Mouse (Mus musculus): ENCODE results near the gene Tnr. TPM values are rescaled to one million over a fixed set of nuclear protein-coding genes. Genes with fewer than 3 reads are reported as not detected.
A peak's percentile ranks its signal among the peaks of the same experiment; 100 is the strongest.

The Tnr gene
- total RNA-seq, 4 experiments from 2014 or later = 8.6 to 12.9 (median 11.0) TPM

GRCm38 (mm10) chr1:159801753-159802152 is 278.2 kb downstream of the Tnr start:
- no peak for DNase-seq

- DNase-seq = no peak
These were observed 280.1 kb downstream of the Tnr start for GRCm38 (mm10) chr1:159803711-159804110.

DNA sequence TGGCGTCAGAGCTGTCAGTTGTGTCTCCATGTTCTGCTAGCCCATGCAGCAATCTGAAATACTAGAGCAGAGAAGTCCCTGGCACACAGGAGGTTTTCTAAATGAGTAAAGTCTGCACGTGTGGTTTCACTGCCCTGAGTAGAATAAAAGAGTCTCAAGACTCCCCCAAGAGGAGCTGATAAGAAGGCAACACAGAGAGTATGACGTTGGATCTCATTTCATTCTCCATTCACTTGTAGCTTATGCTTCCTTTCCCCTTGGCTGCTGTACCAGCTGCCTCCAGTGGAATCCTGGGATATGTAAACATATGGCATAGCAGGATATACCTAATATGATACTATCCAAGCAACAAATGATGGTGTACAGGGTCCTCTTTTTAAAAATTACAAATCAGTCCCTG is 285.9 kb downstream of the Tnr start:
- DNase-seq = no peak

GRCm38 (mm10) chr1:159811805-159812204 is 288.2 kb downstream of the Tnr start:
- DNase-seq = no peak

DNA sequence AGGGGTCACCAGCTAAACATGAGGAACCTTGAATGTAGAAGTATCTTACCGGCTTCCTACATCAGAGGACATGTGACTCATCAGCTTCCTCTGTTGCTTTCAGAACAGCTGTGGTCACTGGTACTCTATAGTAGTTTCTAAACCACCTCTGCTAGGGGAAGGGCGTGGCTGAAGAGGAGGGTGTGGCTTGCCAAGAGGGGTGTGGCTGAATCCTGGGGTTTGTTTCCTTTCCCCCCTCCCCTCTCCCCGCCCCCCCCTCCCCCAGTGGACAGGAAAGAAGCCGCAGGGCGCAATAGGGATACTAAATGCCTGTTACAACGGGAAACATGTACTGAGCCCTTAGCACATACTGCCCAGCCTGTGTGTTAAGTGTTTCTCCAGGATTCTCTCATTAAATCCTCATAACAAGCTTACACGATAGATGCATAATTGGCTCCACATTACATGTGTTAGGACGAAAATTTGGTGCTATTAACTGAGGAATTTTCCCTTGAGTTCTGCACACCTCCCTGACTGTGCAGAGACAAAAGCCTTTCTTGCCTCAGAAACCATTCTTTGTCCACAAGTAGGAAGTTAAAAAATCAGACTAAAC is 289.3 kb downstream of the Tnr start:
- no peak for DNase-seq

DNA sequence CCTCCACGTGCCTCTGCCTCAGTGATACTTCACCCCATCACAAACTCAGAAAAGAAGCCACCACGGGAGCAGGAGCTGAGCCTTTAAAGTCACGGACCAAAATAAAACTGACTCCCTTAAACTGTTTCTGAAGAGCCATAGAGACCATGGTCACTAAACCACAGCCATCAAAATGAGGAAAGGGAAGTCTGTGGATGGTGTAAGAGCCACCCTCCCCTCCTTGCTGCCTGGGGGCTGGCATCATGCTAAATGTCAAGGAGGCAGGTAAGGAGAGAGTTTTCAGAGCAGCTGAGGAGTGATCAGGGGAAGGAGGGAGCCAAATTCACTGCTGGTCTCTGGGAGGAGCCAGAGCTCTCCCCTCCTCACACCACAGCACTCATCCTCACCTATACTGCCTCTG is 290.8 kb downstream of the Tnr start:
- DNase-seq = no peak

DNA sequence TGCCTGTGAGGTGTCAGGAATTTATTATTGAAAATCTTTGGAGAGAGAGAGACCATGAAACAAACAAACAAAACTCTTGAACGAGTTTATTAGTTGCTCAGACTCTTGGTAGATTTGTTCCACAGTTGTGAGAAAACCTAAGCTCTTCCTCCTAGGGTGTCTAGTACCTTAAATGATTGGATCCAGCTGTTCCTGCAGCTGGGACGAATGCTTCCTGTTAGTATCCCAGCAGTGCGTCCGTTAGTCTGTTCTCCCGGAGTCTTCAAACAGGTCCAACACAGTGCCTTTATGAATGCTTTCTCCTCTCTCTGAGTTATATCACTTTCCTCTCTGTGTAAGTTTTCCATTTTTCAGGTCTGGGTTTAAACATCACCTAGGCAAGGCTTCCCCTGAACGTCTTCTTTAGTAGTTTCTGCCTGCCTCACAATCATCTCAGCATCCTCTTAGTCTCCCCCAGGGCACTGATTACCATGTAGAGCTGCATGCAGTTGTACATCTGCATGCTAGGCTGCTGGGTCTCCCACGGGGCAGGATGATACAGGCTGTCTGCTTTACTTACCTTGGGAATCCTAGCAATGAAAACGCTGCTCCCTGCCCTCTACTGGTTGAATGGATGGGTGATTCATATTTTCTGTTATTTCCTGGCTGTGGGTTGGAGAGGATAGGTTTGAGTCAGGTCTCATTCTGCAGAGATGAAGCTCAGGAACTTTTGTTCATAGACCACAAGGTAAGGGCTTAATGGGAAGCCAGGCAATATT is 293.2 kb downstream of the Tnr start:
- no peak for DNase-seq

DNA sequence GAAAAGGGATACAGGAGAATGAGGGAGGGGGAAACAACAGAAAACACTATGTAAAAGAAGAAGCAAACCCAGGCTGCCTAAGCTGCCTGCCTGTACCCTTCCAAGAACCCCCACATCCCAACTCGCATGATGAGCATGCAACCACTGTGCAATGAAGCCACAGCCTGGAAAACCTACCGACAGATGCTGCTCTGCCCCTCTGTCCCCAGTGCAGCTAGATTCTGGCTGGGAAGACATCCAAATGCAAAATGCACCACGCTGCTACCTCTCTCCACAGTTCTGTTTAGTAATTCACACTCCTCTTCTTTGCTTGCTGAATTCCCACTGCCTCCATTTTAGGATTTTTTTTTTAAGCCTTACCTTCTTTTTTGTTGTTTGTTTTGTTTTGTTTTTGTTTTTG is 295.9 kb downstream of the Tnr start:
- DNase-seq = no peak

- DNase-seq = no peak
These were observed 298.8 kb downstream of the Tnr start for GRCm38 (mm10) chr1:159822416-159822815.

DNA sequence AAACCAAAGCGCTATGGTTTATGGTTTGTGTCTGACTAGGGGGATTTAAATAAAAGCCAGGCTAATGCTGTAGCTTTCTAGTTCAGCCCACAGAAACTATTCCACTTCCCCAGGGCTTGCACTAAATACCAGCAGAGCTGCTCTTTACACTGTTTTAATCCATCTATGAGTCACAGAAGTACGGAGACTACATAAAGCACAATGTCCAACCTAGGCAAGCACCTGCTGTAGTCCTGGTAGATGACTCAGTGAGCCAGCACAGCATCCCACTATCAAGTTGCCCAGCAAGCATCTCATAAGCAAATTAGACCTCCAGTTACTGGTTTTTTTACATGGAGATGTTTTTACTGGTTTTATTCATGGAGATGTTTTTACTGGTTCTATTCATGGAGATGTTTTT is 305.0 kb downstream of the Tnr start:
- no peak for DNase-seq

- DNase-seq = peak; percentile 25
These were observed 309.6 kb downstream of the Tnr start for GRCm38 (mm10) chr1:159833165-159833564.

GRCm38 (mm10) chr1:159833646-159834338 is 310.2 kb downstream of the Tnr start:
- DNase-seq = no peak

- no peak for DNase-seq
These were observed 311.6 kb downstream of the Tnr start for GRCm38 (mm10) chr1:159835126-159835525.

DNA sequence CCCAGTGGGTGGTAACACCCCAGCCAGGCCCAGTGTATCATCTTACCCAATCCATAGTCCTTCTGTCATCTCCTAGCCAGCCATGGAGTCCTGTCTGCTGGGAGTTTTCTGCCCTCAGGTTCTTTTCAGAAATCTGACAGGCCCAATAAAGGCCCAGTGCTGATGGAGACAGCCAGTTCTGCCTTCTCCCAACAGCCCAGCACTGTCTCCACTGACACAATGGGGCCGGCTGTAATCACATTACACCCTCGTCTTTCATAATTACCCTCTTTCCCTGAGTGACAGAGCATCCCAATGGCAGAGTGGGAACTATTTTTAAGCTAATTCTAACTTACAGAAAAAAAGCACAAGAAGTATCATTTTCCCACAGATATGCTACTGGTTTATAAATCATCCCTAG is 316.8 kb downstream of the Tnr start:
- DNase-seq = no peak

- no peak for DNase-seq
These were observed 319.3 kb downstream of the Tnr start for GRCm38 (mm10) chr1:159842876-159843275.

- no peak for DNase-seq
These were observed 328.5 kb downstream of the Tnr start for GRCm38 (mm10) chr1:159852088-159852487.

GRCm38 (mm10) chr1:159854261-159854660 is 330.7 kb downstream of the Tnr start:
- DNase-seq = no peak

GRCm38 (mm10) chr1:159861782-159862474 is 338.4 kb downstream of the Tnr start:
- DNase-seq = no peak

- no peak for DNase-seq
These were observed 342.1 kb downstream of the Tnr start for GRCm38 (mm10) chr1:159865696-159866095.

GRCm38 (mm10) chr1:159869619-159870441 is 346.3 kb downstream of the Tnr start:
- no peak for DNase-seq

GRCm38 (mm10) chr1:159872866-159873265 is 349.3 kb downstream of the Tnr start:
- no peak for DNase-seq

GRCm38 (mm10) chr1:159878681-159879080 is 355.1 kb downstream of the Tnr start:
- no peak for DNase-seq

All from adrenal gland, adult 8-10 months (tissue).